23 mouse cellular contexts compared by ENCODE assay signal in genomic region chrX:53101165-53101564, GRCm38 (mm10).
A peak's percentile ranks its signal among the peaks of the same experiment; 100 is the strongest.
DNase-seq lines count a peak whose midpoint lies in the region; ATAC-seq and TF ChIP-seq lines count a peak whose summit lies in the region.
"Had no signal": no experiment of that assay in that cellular context is flagged by ENCODE, and none has a peak within 500 bp of the region (broad histone marks: within the 10 kb centered on the region; RNA-seq: fewer than 3 reads in every experiment).

No protein-coding gene starts in this region.

- no peaks in the 10 kb centered on the region for H3K9me3 ChIP-seq in embryonic facial prominence, embryonic 14.5 days (ENCODE audit: control insufficient read depth, low read length)
- H3K9me3 ChIP-seq in embryonic facial prominence, embryonic 10.5 days = no peaks in the 10 kb centered on the region
- no peaks in the 10 kb centered on the region for H3K9me3 ChIP-seq in heart, embryonic 14.5 days (ENCODE audit: control insufficient read depth, low read length)
- no peaks in the 10 kb centered on the region for H3K9me3 ChIP-seq in lung, embryonic 14.5 days (ENCODE audit: low read depth, low read length)
- H3K9me3 ChIP-seq in limb, embryonic 14.5 days (ENCODE audit: control insufficient read depth, low read length) = no peaks in the 10 kb centered on the region
- H3K9me3 ChIP-seq in kidney, embryonic 15.5 days (replicated peaks) = no peaks in the 10 kb centered on the region
- H3K9me3 ChIP-seq: hindbrain, embryonic 10.5 days; midbrain, embryonic 12.5 days; neural tube, embryonic 15.5 days; stomach, embryonic 15.5 days had no signal

- H3K36me3 ChIP-seq in embryonic facial prominence, embryonic 14.5 days (ENCODE audit: control insufficient read depth, insufficient read depth, low read length) = no peaks in the 10 kb centered on the region
- no peaks in the 10 kb centered on the region for H3K36me3 ChIP-seq in embryonic facial prominence, embryonic 10.5 days (replicated peaks)
- no peaks in the 10 kb centered on the region for H3K36me3 ChIP-seq in heart, embryonic 14.5 days (ENCODE audit: control insufficient read depth, insufficient read depth, low read length)
- no peaks in the 10 kb centered on the region for H3K36me3 ChIP-seq in lung, embryonic 14.5 days (ENCODE audit: insufficient read depth)
- H3K36me3 ChIP-seq in limb, embryonic 14.5 days (ENCODE audit: control insufficient read depth, insufficient read depth, low read length) = no peaks in the 10 kb centered on the region
- H3K36me3 ChIP-seq in kidney, embryonic 15.5 days = no peaks in the 10 kb centered on the region
- H3K36me3 ChIP-seq: hindbrain, embryonic 10.5 days; midbrain, embryonic 12.5 days; neural tube, embryonic 15.5 days; stomach, embryonic 15.5 days had no signal

- no peak overlapping the region for H3K9ac ChIP-seq in embryonic facial prominence, embryonic 14.5 days (ENCODE audit: low read depth, low read length)
- no peak overlapping the region for H3K9ac ChIP-seq in heart, embryonic 14.5 days (ENCODE audit: low read length)
- H3K9ac ChIP-seq in lung, embryonic 14.5 days = no peak overlapping the region
- no peak overlapping the region for H3K9ac ChIP-seq in limb, embryonic 14.5 days (ENCODE audit: low read depth, low read length, severe bottlenecking)
- H3K9ac ChIP-seq in kidney, embryonic 15.5 days = no peak overlapping the region
- H3K9ac ChIP-seq: liver, embryonic 14.5 days; midbrain, embryonic 12.5 days; neural tube, embryonic 15.5 days; stomach, embryonic 15.5 days had no signal

- peaks cover 9% of the 10 kb centered on the region; the same call in 1 of the 2 replicates for H3K4me1 ChIP-seq in embryonic facial prominence, embryonic 14.5 days (ENCODE audit: control insufficient read depth, insufficient read depth, low read length)
- H3K4me1 ChIP-seq in embryonic facial prominence, embryonic 10.5 days = peaks cover 8% of the 10 kb centered on the region; the same call in 1 of the 2 replicates
- H3K4me1 ChIP-seq in heart, embryonic 14.5 days (ENCODE audit: control insufficient read depth in 2 of 2, insufficient read depth in 2 of 2, low read length in 2 of 2) = peaks cover 7 to 13% of the 10 kb centered on the region in 2 experiments; a peak in 3 of 4 replicates
- H3K4me1 ChIP-seq in lung, embryonic 14.5 days (ENCODE audit: insufficient read depth) = no peaks in the 10 kb centered on the region
- 0 out of 2 replicates have a peak, but pooled peaks cover 10% of the 10 kb centered on the region for H3K4me1 ChIP-seq in limb, embryonic 14.5 days (ENCODE audit: control insufficient read depth, insufficient read depth, low read length)
- no peaks in the 10 kb centered on the region for H3K4me1 ChIP-seq in kidney, embryonic 15.5 days
- H3K4me1 ChIP-seq: hindbrain, embryonic 10.5 days; midbrain, embryonic 12.5 days; neural tube, embryonic 15.5 days had no signal

- no peak for TF ChIP-seq CTCF in lung, embryonic 14.5 days (IDR thresholded peaks at IDR 0.05; ENCODE audit: low read depth)

- intact Hi-C loops in heart, postnatal 14 days (cut with DNase I) = no loop called here

- H3K4me3 ChIP-seq in embryonic facial prominence, embryonic 14.5 days (ENCODE audit: low read depth, low read length) = no peak overlapping the region
- no peak overlapping the region for H3K4me3 ChIP-seq in embryonic facial prominence, embryonic 10.5 days
- no peak overlapping the region for H3K4me3 ChIP-seq in heart, embryonic 14.5 days (ENCODE audit: control insufficient read depth in 1 of 2, insufficient read depth in 1 of 2, low read depth in 1 of 2, low read length in 2 of 2)
- H3K4me3 ChIP-seq in lung, embryonic 14.5 days (ENCODE audit: low read depth, low read length) = no peak overlapping the region
- H3K4me3 ChIP-seq in limb, embryonic 14.5 days (replicated peaks; ENCODE audit: low read length) = no peak overlapping the region
- H3K4me3 ChIP-seq in kidney, embryonic 15.5 days (replicated peaks) = no peak overlapping the region
- H3K4me3 ChIP-seq: gastrocnemius, adult 2 months; hindbrain, embryonic 10.5 days; midbrain, embryonic 12.5 days; neural tube, embryonic 15.5 days; stomach, embryonic 15.5 days had no signal

- WGBS in embryonic facial prominence, embryonic 14.5 days = 37% methylated on average over 2 of the region's 2 CpGs
- WGBS in embryonic facial prominence, embryonic 10.5 days = 63% methylated on average over 2 of the region's 2 CpGs
- WGBS in heart, embryonic 14.5 days = 24% methylated on average over 2 of the region's 2 CpGs
- 35% methylated on average over 2 of the region's 2 CpGs for WGBS in lung, embryonic 14.5 days
- WGBS in limb, embryonic 14.5 days = 47% methylated on average over 2 of the region's 2 CpGs
- 61% methylated on average over 2 of the region's 2 CpGs for WGBS in kidney, embryonic 15.5 days

- peak overlapping the region; percentile 58 for H3K27ac ChIP-seq in embryonic facial prominence, embryonic 14.5 days (replicated peaks; ENCODE audit: low read depth, low read length)
- H3K27ac ChIP-seq in embryonic facial prominence, embryonic 10.5 days (replicated peaks) = no peak overlapping the region
- peak overlapping the region; percentile 58 to 59 for H3K27ac ChIP-seq in heart, embryonic 14.5 days (replicated peaks in 1 of 2; ENCODE audit: control insufficient read depth in 1 of 2, insufficient read depth in 1 of 2, low read depth in 2 of 2, low read length in 2 of 2)
- H3K27ac ChIP-seq in lung, embryonic 14.5 days (ENCODE audit: low read depth) = no peak overlapping the region
- peak overlapping the region; percentile 61 for H3K27ac ChIP-seq in limb, embryonic 14.5 days (replicated peaks; ENCODE audit: low read depth, low read length)
- H3K27ac ChIP-seq in kidney, embryonic 15.5 days = no peak overlapping the region
- H3K27ac ChIP-seq: gastrocnemius, adult 2 months; hindbrain, embryonic 10.5 days; liver, embryonic 14.5 days; midbrain, embryonic 12.5 days; neural tube, embryonic 15.5 days; stomach, embryonic 15.5 days had no signal

- ATAC-seq in embryonic facial prominence, embryonic 14.5 days (ENCODE audit: low read depth) = peak; percentile 76
- ATAC-seq in heart, embryonic 14.5 days (ENCODE audit: insufficient number of reproducible peaks, insufficient read depth, low FRiP score, low read depth) = no peak
- no peak; the same call in 1 of the 2 replicates for ATAC-seq in lung, embryonic 14.5 days (ENCODE audit: insufficient read depth)
- ATAC-seq in limb, embryonic 14.5 days (ENCODE audit: low FRiP score, low read depth) = peak; percentile 55; the same call in 1 of the 2 replicates
- ATAC-seq in kidney, embryonic 15.5 days (replicated peaks; ENCODE audit: low FRiP score) = no peak
- ATAC-seq: activated CD4-positive, CD25-positive, alpha-beta regulatory T cell, adult 4 months; CD4-positive, CD25-positive, alpha-beta regulatory T cell, adult 4 months had no signal

- no peak for TF ChIP-seq POLR2A in limb, embryonic 14.5 days (IDR thresholded peaks at IDR 0.05; ENCODE audit: borderline replicate concordance, extremely low read depth, insufficient read depth, insufficient read length)

- no peaks in the 10 kb centered on the region for H3K27me3 ChIP-seq in embryonic facial prominence, embryonic 14.5 days (replicated peaks; ENCODE audit: control insufficient read depth, insufficient read depth, low read length)
- H3K27me3 ChIP-seq in embryonic facial prominence, embryonic 10.5 days (replicated peaks; ENCODE audit: low read depth, poor library complexity, severe bottlenecking) = no peaks in the 10 kb centered on the region
- no peaks in the 10 kb centered on the region for H3K27me3 ChIP-seq in heart, embryonic 14.5 days (ENCODE audit: control insufficient read depth, insufficient read depth, low read length)
- no peaks in the 10 kb centered on the region for H3K27me3 ChIP-seq in lung, embryonic 14.5 days (ENCODE audit: insufficient read depth, low read length)
- H3K27me3 ChIP-seq in limb, embryonic 14.5 days (ENCODE audit: control insufficient read depth, insufficient read depth, low read length) = no peaks in the 10 kb centered on the region
- H3K27me3 ChIP-seq in kidney, embryonic 15.5 days = peaks cover 7% of the 10 kb centered on the region
- H3K27me3 ChIP-seq: midbrain, embryonic 12.5 days; neural tube, embryonic 15.5 days; stomach, embryonic 15.5 days had no signal

- DNase-seq in embryonic facial prominence, embryonic 14.5 days (ENCODE audit: low spot score) = peak; percentile 72
- no peak for DNase-seq in embryonic facial prominence, embryonic 10.5 days (ENCODE audit: low spot score)
- DNase-seq in heart, postnatal 14 days = no peak
- DNase-seq in lung, embryonic 14.5 days = peak; percentile 48
- DNase-seq in lung, postnatal 36 days = no peak
- peak; percentile 38 for DNase-seq in limb, embryonic 14.5 days (ENCODE audit: low spot score)
- DNase-seq: adrenal gland, postnatal 14 days; cerebellum, adult 11 months; cerebellum, postnatal 25 days; gastrocnemius, adult 2 months; kidney, adult 8-10 months; kidney, postnatal 25 days; right cerebral cortex, postnatal 25 days; thymus, adult 18-20 months had no signal

- H3K4me2 ChIP-seq in embryonic facial prominence, embryonic 14.5 days (ENCODE audit: low read depth, low read length) = no peak overlapping the region
- H3K4me2 ChIP-seq in heart, embryonic 14.5 days (ENCODE audit: low read length) = no peak overlapping the region
- H3K4me2 ChIP-seq in lung, embryonic 14.5 days = no peak overlapping the region
- no peak overlapping the region for H3K4me2 ChIP-seq in limb, embryonic 14.5 days (replicated peaks; ENCODE audit: low read depth, low read length, severe bottlenecking)
- H3K4me2 ChIP-seq in kidney, embryonic 15.5 days = no peak overlapping the region
- H3K4me2 ChIP-seq: midbrain, embryonic 12.5 days; neural tube, embryonic 15.5 days; stomach, embryonic 15.5 days had no signal

Comparison
In these comparisons a context has a peak if more than half of its experiments do, and no peak if none do; other contexts are left out.
1. DNase-seq: peak in embryonic facial prominence, embryonic 14.5 days (single experiment), lung, embryonic 14.5 days (single experiment) and limb, embryonic 14.5 days (single experiment); none in embryonic facial prominence, embryonic 10.5 days (single experiment), heart, postnatal 14 days (0 of 2) and lung, postnatal 36 days (single experiment).
2. H3K27ac ChIP-seq: peak in embryonic facial prominence, embryonic 14.5 days (single experiment), heart, embryonic 14.5 days (2 of 2) and limb, embryonic 14.5 days (single experiment); none in embryonic facial prominence, embryonic 10.5 days (single experiment), lung, embryonic 14.5 days (single experiment) and kidney, embryonic 15.5 days (single experiment).
3. ATAC-seq: peak in embryonic facial prominence, embryonic 14.5 days (single experiment) and limb, embryonic 14.5 days (single experiment); none in heart, embryonic 14.5 days (single experiment), lung, embryonic 14.5 days (single experiment) and kidney, embryonic 15.5 days (single experiment).